Mouse (Mus musculus): Measurements from ENCODE around the gene Tspo. TPM values are rescaled to one million over a fixed set of nuclear protein-coding genes. Genes with fewer than 3 reads are reported as not detected.

Gene Tspo
- 1.4 TPM for polyA plus RNA-seq (2014; fragmentation: Illumina TruSeq; extraction: RNeasy Lipid Tissue Mini Kit (QIAGEN cat#74804); ENCODE audit: low read depth, low replicate concordance)

GRCm38 (mm10) chr15:83563327-83563856 lies at the start of gene Tspo, which contains the start of gene Mcat:
Gene Tspo, plus strand, starts transcription at chr15:83563592.
Gene Mcat, minus strand, starts transcription at chr15:83563787.

GRCm38 (mm10) chr15:83526424-83527091 lies 36.8 kb upstream of the Tspo start, which contains the start of gene Bik:
Gene Bik, plus strand, starts transcription at chr15:83526862.

GRCm38 (mm10) chr15:83594513-83595363 lies 31.3 kb downstream of the Tspo start, which contains the start of gene Ttll12:
Gene Ttll12, minus strand, starts transcription at chr15:83595157.

Other genes starting within 250 kb of the Tspo start
- 76.7 TPM for gene Arfgap3, start 213.3 kb upstream of the Tspo start, polyA plus RNA-seq (2014; fragmentation: Illumina TruSeq; extraction: RNeasy Lipid Tissue Mini Kit (QIAGEN cat#74804); ENCODE audit: low read depth, low replicate concordance)
- 42.1 TPM for gene Pacsin2, start 99.0 kb upstream of the Tspo start, polyA plus RNA-seq (2014; fragmentation: Illumina TruSeq; extraction: RNeasy Lipid Tissue Mini Kit (QIAGEN cat#74804); ENCODE audit: low read depth, low replicate concordance)
- 3.0 TPM for gene Ttll1, start 52.7 kb upstream of the Tspo start, polyA plus RNA-seq (2014; fragmentation: Illumina TruSeq; extraction: RNeasy Lipid Tissue Mini Kit (QIAGEN cat#74804); ENCODE audit: low read depth, low replicate concordance)
- gene Bik, start 36.7 kb upstream of the Tspo start, polyA plus RNA-seq (2014; fragmentation: Illumina TruSeq; extraction: RNeasy Lipid Tissue Mini Kit (QIAGEN cat#74804); ENCODE audit: low read depth, low replicate concordance), result 0.69 TPM
- 0.73 TPM for gene Mcat, start 195 bp downstream of the Tspo start, polyA plus RNA-seq (2014; fragmentation: Illumina TruSeq; extraction: RNeasy Lipid Tissue Mini Kit (QIAGEN cat#74804); ENCODE audit: low read depth, low replicate concordance)
- 0.79 TPM for gene Ttll12, start 31.6 kb downstream of the Tspo start, polyA plus RNA-seq (2014; fragmentation: Illumina TruSeq; extraction: RNeasy Lipid Tissue Mini Kit (QIAGEN cat#74804); ENCODE audit: low read depth, low replicate concordance)
- gene Scube1, start 161.4 kb downstream of the Tspo start, polyA plus RNA-seq (2014; fragmentation: Illumina TruSeq; extraction: RNeasy Lipid Tissue Mini Kit (QIAGEN cat#74804); ENCODE audit: low read depth, low replicate concordance), result 0.85 TPM
- gene Mpped1, start 215.9 kb downstream of the Tspo start, polyA plus RNA-seq (2014; fragmentation: Illumina TruSeq; extraction: RNeasy Lipid Tissue Mini Kit (QIAGEN cat#74804); ENCODE audit: low read depth, low replicate concordance), result not detected

All from sigmoid colon, adult 10 weeks (tissue).